Mouse (Mus musculus) midbrain, embryonic 14.5 days (tissue): ENCODE results near the gene Ybx3. TPM values are rescaled to one million over a fixed set of nuclear protein-coding genes. Genes with fewer than 3 reads are reported as not detected.

Source experiments
- ATAC-seq: fragments of 200-750 bp; cut with Nextera tagmentation; 2 replicates; pipeline ENCODE4 v1.8.0; 2017; ENCODE audit warnings: moderate number of reproducible peaks, moderate library complexity; ENCODE audit not compliant: low FRiP score, low TSS enrichment
- DNase-seq: peaks from one replicate; pipeline ENCODE4 v3.0.0-alpha.2; 2015
- H3K27ac ChIP-seq: fragments of 300-500 bp; sonication (generic); replicated peaks from 2 replicates; pipeline ENCODE4 v1.5.1; 2014; ENCODE audit warnings: mild to moderate bottlenecking, low read depth, low read length, moderate library complexity
- H3K27me3 ChIP-seq: fragments of 300-500 bp; sonication (generic); 2 replicates; pipeline ENCODE4 v1.6.1; 2014; ENCODE audit warnings: low read length, control low read depth, mixed read lengths; ENCODE audit not compliant: control insufficient read depth, insufficient read depth
- H3K36me3 ChIP-seq: fragments of 300-500 bp; sonication (generic); 2 replicates; pipeline ENCODE4 v1.6.1; 2014; ENCODE audit warnings: low read length, control low read depth; ENCODE audit not compliant: control insufficient read depth, insufficient read depth
- H3K4me1 ChIP-seq: fragments of 300-500 bp; sonication (generic); 2 replicates; pipeline ENCODE4 v1.6.1; 2014; ENCODE audit warnings: mild to moderate bottlenecking, antibody characterized with exemption, low read length, control low read depth; ENCODE audit not compliant: control insufficient read depth, insufficient read depth
- H3K4me2 ChIP-seq: fragments of 300-500 bp; sonication (generic); 2 replicates; pipeline ENCODE4 v1.6.1; 2014; ENCODE audit warnings: mild to moderate bottlenecking, low read length, moderate library complexity
- H3K4me3 ChIP-seq: fragments of 300-500 bp; sonication (generic); replicated peaks from 2 replicates; pipeline ENCODE4 v1.5.1; 2014; ENCODE audit warnings: low read depth, low read length
- H3K9ac ChIP-seq: fragments of 300-500 bp; sonication (generic); replicated peaks from 2 replicates; pipeline ENCODE4 v1.6.1; 2014; ENCODE audit warnings: mild to moderate bottlenecking, low read length, moderate library complexity
- H3K9me3 ChIP-seq: fragments of 300-500 bp; sonication (generic); 2 replicates; pipeline ENCODE4 v1.6.1; 2016; ENCODE audit warnings: low read length, control low read depth, mixed read lengths; ENCODE audit not compliant: control insufficient read depth
- WGBS: fragments of 180-500 bp; shearing (Covaris S2); extraction: QIAGEN DNeasy Blood & Tissue Kit; methylation state at CpG from one replicate; pipeline ENCODE4 v1.1.7; 2014; 5-methylcytosine and 5-hydroxymethylcytosine counted together
- polyA plus RNA-seq: library from polyadenylated mRNA; unstranded; fragments of >200 nt; fragmentation: Nextera tagmentation; extraction: Ambion mirVana; gene quantifications from 2 replicates; pipeline ENCODE4 v1.2.1, GENCODE M21; 2014

Ybx3 gene
- 26.7 and 32.8 TPM in 2 replicates for polyA plus RNA-seq

- 0 out of 2 replicates have a peak, but pooled peaks cover 4% of the 10 kb centered on the region for H3K27me3 ChIP-seq
- WGBS = under 1% methylated on average over 103 of the region's 107 CpGs
- H3K9ac ChIP-seq = peak within 1 kb of the TSS; percentile 88
- ATAC-seq (peak; percentile 92), DNase-seq (peak; percentile 94)
- no peaks in the 10 kb centered on the region for H3K36me3 ChIP-seq
- H3K4me3 ChIP-seq = peak within 1 kb of the TSS; percentile 63
- H3K9me3 ChIP-seq = no peaks in the 10 kb centered on the region
- H3K4me2 ChIP-seq = peak within 1 kb of the TSS; percentile 86
- peak within 1 kb of the TSS; percentile 81 for H3K27ac ChIP-seq
- H3K4me1 ChIP-seq = peaks cover 15% of the 10 kb centered on the region
Measured at GRCm38 (mm10) chr6:131388040-131389021, at the start of gene Ybx3. Ybx3 (minus strand) TSS chr6:131388476.

DNA sequence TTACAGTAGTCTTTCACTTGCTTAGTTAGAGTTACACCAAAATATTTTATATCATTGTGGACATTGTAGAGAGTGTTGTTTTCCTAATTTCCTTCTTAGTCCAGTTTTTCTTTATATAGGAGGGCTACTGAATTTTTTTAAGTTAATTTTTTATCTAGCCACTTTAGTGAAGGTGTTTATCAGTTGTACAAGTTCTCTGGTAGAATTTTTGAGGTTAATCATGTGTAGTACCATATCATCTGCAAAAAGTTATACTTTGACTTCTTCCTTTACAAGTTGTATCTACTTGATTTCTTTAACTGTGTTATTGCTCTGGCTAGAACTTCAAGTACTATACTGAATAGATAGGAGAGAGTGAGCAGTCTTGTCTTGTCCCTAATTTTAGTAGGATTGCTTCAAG lies 48.4 kb upstream of the Ybx3 start:
- Histone ChIP-seq H3K9ac (no peak overlapping the region), H3K9me3 (0 out of 2 replicates have a peak, but pooled peaks cover 3% of the 10 kb centered on the region), H3K27ac (no peak overlapping the region), H3K36me3 (no peaks in the 10 kb centered on the region), H3K4me2 (no peak overlapping the region), H3K4me1 (peaks cover 5% of the 10 kb centered on the region; the same call in 1 of the 2 replicates), H3K4me3 (no peak overlapping the region), H3K27me3 (no peaks in the 10 kb centered on the region)
- DNase-seq (no peak), ATAC-seq (no peak)

GRCm38 (mm10) chr6:131434088-131434487 lies 45.8 kb upstream of the Ybx3 start:
- Histone ChIP-seq H3K36me3 (no peaks in the 10 kb centered on the region), H3K27ac (no peak overlapping the region), H3K27me3 (no peaks in the 10 kb centered on the region), H3K4me3 (peak overlapping the region; percentile 46), H3K9me3 (0 out of 2 replicates have a peak, but pooled peaks cover 3% of the 10 kb centered on the region), H3K4me1 (peaks cover 5% of the 10 kb centered on the region; the same call in 1 of the 2 replicates), H3K4me2 (peak overlapping the region; percentile 86), H3K9ac (peak overlapping the region; percentile 72; the same call in 1 of the 2 replicates)
- no peak for ATAC-seq
- WGBS = 68% methylated on average over 1 of the region's 1 CpGs
- no peak for DNase-seq

- H3K4me1 ChIP-seq = peaks cover 5% of the 10 kb centered on the region; the same call in 1 of the 2 replicates
- DNase-seq (peak; percentile 51), ATAC-seq (peak; percentile 70)
- 0 out of 2 replicates have a peak, but pooled peaks cover 3% of the 10 kb centered on the region for H3K9me3 ChIP-seq
- peak overlapping the region; percentile 86 for H3K4me2 ChIP-seq
- no peak overlapping the region for H3K27ac ChIP-seq
- 7% methylated on average over 39 of the region's 39 CpGs for WGBS
- no peaks in the 10 kb centered on the region for H3K27me3 ChIP-seq
- H3K36me3 ChIP-seq = no peaks in the 10 kb centered on the region
- peak overlapping the region; percentile 46 for H3K4me3 ChIP-seq
- peak overlapping the region; percentile 72 for H3K9ac ChIP-seq
Measured at GRCm38 (mm10) chr6:131433153-131434048, 45.1 kb upstream of the Ybx3 start.

- 69% methylated on average over 3 of the region's 3 CpGs for WGBS
- no peak for DNase-seq
Measured at GRCm38 (mm10) chr6:131421572-131421971, 33.3 kb upstream of the Ybx3 start.

GRCm38 (mm10) chr6:131419614-131420013 lies 31.3 kb upstream of the Ybx3 start:
- Histone ChIP-seq H3K9me3 (no peaks in the 10 kb centered on the region), H3K9ac (no peak overlapping the region), H3K27me3 (no peaks in the 10 kb centered on the region), H3K4me1 (no peaks in the 10 kb centered on the region), H3K4me2 (no peak overlapping the region), H3K27ac (no peak overlapping the region), H3K4me3 (no peak overlapping the region), H3K36me3 (no peaks in the 10 kb centered on the region)
- ATAC-seq (no peak), DNase-seq (no peak)
- WGBS = 90% methylated on average over 3 of the region's 3 CpGs

More at GRCm38 (mm10) chr6:131421572-131421971, 33.3 kb upstream of the Ybx3 start:
- no peaks in the 10 kb centered on the region for H3K4me1 ChIP-seq
- H3K27ac ChIP-seq = no peak overlapping the region
- H3K27me3 ChIP-seq = no peaks in the 10 kb centered on the region
- no peak overlapping the region for H3K9ac ChIP-seq
- H3K9me3 ChIP-seq = no peaks in the 10 kb centered on the region
- no peak overlapping the region for H3K4me2 ChIP-seq
- H3K36me3 ChIP-seq = no peaks in the 10 kb centered on the region
- H3K4me3 ChIP-seq = no peak overlapping the region
- no peak for ATAC-seq

DNA sequence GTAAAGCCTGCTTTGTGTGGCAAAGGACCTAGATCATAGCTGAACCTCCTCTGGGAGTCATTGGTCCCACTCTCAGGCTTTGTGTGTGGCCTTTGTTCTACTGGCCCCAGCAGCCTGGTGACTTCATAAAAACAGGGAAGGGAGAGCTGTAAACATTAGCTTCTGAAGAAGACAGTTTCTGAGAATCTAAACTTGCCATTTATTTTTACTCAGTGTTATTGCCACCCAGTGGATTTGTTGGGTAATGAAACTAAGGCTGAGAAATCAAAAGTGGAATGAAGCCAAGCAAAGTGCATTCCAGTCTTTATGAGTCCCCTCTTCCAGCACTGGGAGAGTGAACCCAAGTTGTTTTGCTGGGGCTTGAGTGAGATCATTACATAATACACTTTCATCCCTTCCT lies 30.5 kb upstream of the Ybx3 start:
- DNase-seq (peak; percentile 72), ATAC-seq (no peak)
- no peaks in the 10 kb centered on the region for H3K36me3 ChIP-seq
- no peaks in the 10 kb centered on the region for H3K4me1 ChIP-seq
- no peaks in the 10 kb centered on the region for H3K27me3 ChIP-seq
- no peak overlapping the region for H3K9ac ChIP-seq
- no peak overlapping the region for H3K4me3 ChIP-seq
- H3K27ac ChIP-seq = no peak overlapping the region
- H3K4me2 ChIP-seq = no peak overlapping the region
- H3K9me3 ChIP-seq = no peaks in the 10 kb centered on the region

DNA sequence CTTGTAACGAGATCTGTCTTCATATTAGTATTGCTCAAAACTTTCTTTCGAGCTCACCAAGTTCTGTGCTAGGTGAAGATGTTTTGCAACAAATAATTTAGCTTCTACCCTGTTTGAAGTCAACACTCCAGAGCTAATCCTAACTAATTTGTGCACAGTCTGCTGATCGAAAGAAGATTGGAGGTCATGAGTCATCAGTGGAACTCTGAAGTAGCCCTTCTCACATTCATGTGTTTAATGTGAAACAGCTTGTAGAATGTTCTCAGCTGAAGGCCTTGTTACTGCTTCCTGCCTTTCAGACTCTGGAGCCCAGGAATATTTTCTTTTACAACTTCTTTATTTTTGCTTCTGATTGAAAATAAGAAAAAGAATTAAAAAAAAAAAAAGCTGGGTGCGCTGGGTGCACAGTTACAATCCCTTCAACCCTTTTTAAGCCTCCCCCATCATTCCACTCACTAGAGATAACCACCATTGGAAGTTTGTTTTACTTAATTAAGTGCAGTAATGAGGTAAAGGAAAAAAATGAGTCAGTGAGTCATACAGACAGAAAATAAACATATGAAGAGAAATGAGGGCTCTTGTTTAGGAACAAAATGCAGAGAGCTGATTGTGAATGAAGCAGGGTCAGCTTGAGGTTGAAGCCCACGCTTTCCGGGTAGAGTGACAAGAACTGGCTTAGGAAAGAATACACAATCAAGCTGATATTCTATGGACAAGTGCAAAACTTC lies 23.0 kb upstream of the Ybx3 start:
- Histone ChIP-seq H3K4me2 (no peak overlapping the region), H3K4me3 (no peak overlapping the region), H3K36me3 (no peaks in the 10 kb centered on the region), H3K9me3 (no peaks in the 10 kb centered on the region), H3K27me3 (no peaks in the 10 kb centered on the region), H3K4me1 (no peaks in the 10 kb centered on the region), H3K9ac (no peak overlapping the region), H3K27ac (no peak overlapping the region)
- ATAC-seq = no peak
- DNase-seq = no peak
- 90% methylated on average over 6 of the region's 6 CpGs for WGBS
